Comparison of ENCODE assay signal across 8 mouse cellular contexts in genomic region chrX:160765389-160766232, GRCm38 (mm10). TPM values are rescaled to one million over a fixed set of nuclear protein-coding genes. Genes with fewer than 3 reads are reported as not detected.
A peak's percentile ranks its signal among the peaks of the same experiment; 100 is the strongest.
DNase-seq lines count a peak whose midpoint lies in the region; ATAC-seq and TF ChIP-seq lines count a peak whose summit lies in the region.

No protein-coding gene starts in this region.

- no peaks in the 10 kb centered on the region for H3K9me3 ChIP-seq in heart, embryonic 10.5 days
- no peaks in the 10 kb centered on the region for H3K9me3 ChIP-seq in kidney, embryonic 14.5 days (ENCODE audit: control insufficient read depth, low read length)
- H3K9me3 ChIP-seq in limb, embryonic 14.5 days (ENCODE audit: control insufficient read depth, low read length) = no peaks in the 10 kb centered on the region
- no peaks in the 10 kb centered on the region for H3K9me3 ChIP-seq in midbrain, embryonic 16.5 days (replicated peaks; ENCODE audit: control insufficient read depth, low read length, poor library complexity, severe bottlenecking)

- TF ChIP-seq CTCF in C2C12 (IDR thresholded peaks at IDR 0.05; ENCODE audit: control insufficient read depth, insufficient read depth, insufficient read length) = no peak
- no peak for TF ChIP-seq CTCF in embryonic fibroblast, embryonic 13.5 days (IDR thresholded peaks at IDR 0.05; ENCODE audit: borderline replicate concordance, insufficient read depth, low read length)
- no peak for TF ChIP-seq CTCF in spleen, adult 2 months (IDR thresholded peaks at IDR 0.05; ENCODE audit: extremely low read depth, insufficient read depth, insufficient read length, insufficient replicate concordance)

- no peaks in the 10 kb centered on the region for H3K27me3 ChIP-seq in C2C12 (ENCODE audit: control insufficient read depth, insufficient read depth, insufficient read length)
- peaks cover 7% of the 10 kb centered on the region; the same call in 1 of the 2 replicates for H3K27me3 ChIP-seq in heart, embryonic 10.5 days (ENCODE audit: insufficient read depth, poor library complexity, severe bottlenecking)
- H3K27me3 ChIP-seq in kidney, embryonic 14.5 days (ENCODE audit: control insufficient read depth, insufficient read depth, low read length) = no peaks in the 10 kb centered on the region
- H3K27me3 ChIP-seq in limb, embryonic 14.5 days (ENCODE audit: control insufficient read depth, insufficient read depth, low read length) = no peaks in the 10 kb centered on the region
- peaks cover 5% of the 10 kb centered on the region; the same call in 1 of the 2 replicates for H3K27me3 ChIP-seq in midbrain, embryonic 16.5 days (ENCODE audit: control insufficient read depth, insufficient read depth, low read depth, low read length)
- no peaks in the 10 kb centered on the region for H3K27me3 ChIP-seq in spleen, adult 2 months (ENCODE audit: control insufficient read depth, insufficient read depth, low read length)

- H3K9ac ChIP-seq in kidney, embryonic 14.5 days (ENCODE audit: low read depth, low read length) = no peak overlapping the region
- H3K9ac ChIP-seq in limb, embryonic 14.5 days (ENCODE audit: low read depth, low read length, severe bottlenecking) = peak overlapping the region; percentile 43; the same call in 1 of the 2 replicates
- H3K9ac ChIP-seq in midbrain, embryonic 16.5 days (ENCODE audit: low read depth, low read length) = no peak overlapping the region

- 24% methylated on average over 30 of the region's 30 CpGs for WGBS in heart, embryonic 10.5 days
- 28% methylated on average over 30 of the region's 30 CpGs for WGBS in kidney, embryonic 14.5 days
- 30% methylated on average over 30 of the region's 30 CpGs for WGBS in limb, embryonic 14.5 days
- WGBS in midbrain, embryonic 16.5 days = 25% methylated on average over 30 of the region's 30 CpGs
- WGBS in spleen, adult 2 months = 34% methylated on average over 30 of the region's 30 CpGs

- no peaks in the 10 kb centered on the region for H3K4me1 ChIP-seq in embryonic fibroblast, embryonic 13.5 days (ENCODE audit: control insufficient read depth, insufficient read depth, low read length)
- no peaks in the 10 kb centered on the region for H3K4me1 ChIP-seq in heart, embryonic 10.5 days
- H3K4me1 ChIP-seq in kidney, embryonic 14.5 days (ENCODE audit: control insufficient read depth, insufficient read depth, low read length) = no peaks in the 10 kb centered on the region
- no peaks in the 10 kb centered on the region for H3K4me1 ChIP-seq in limb, embryonic 14.5 days (ENCODE audit: control insufficient read depth, insufficient read depth, low read length)
- H3K4me1 ChIP-seq in midbrain, embryonic 16.5 days (ENCODE audit: control insufficient read depth, insufficient read depth, low read length) = no peaks in the 10 kb centered on the region
- H3K4me1 ChIP-seq in spleen, adult 2 months (ENCODE audit: control insufficient read depth, insufficient read depth, insufficient read length) = no peaks in the 10 kb centered on the region

- H3K36me3 ChIP-seq in C2C12 (ENCODE audit: control insufficient read depth, insufficient read depth) = no peaks in the 10 kb centered on the region
- no peaks in the 10 kb centered on the region for H3K36me3 ChIP-seq in heart, embryonic 10.5 days
- H3K36me3 ChIP-seq in kidney, embryonic 14.5 days (ENCODE audit: control insufficient read depth, insufficient read depth, low read length) = no peaks in the 10 kb centered on the region
- no peaks in the 10 kb centered on the region for H3K36me3 ChIP-seq in limb, embryonic 14.5 days (ENCODE audit: control insufficient read depth, insufficient read depth, low read length)
- no peaks in the 10 kb centered on the region for H3K36me3 ChIP-seq in midbrain, embryonic 16.5 days (ENCODE audit: control insufficient read depth, insufficient read depth, low read length)
- no peaks in the 10 kb centered on the region for H3K36me3 ChIP-seq in spleen, adult 2 months (ENCODE audit: control insufficient read depth, insufficient read depth, low read length)

- H3K27ac ChIP-seq in embryonic fibroblast, embryonic 13.5 days (ENCODE audit: insufficient read depth, low read length) = no peak overlapping the region
- no peak overlapping the region; the same call in 1 of the 2 replicates for H3K27ac ChIP-seq in heart, embryonic 10.5 days
- no peak overlapping the region for H3K27ac ChIP-seq in kidney, embryonic 14.5 days (ENCODE audit: low read depth, low read length)
- H3K27ac ChIP-seq in limb, embryonic 14.5 days (replicated peaks; ENCODE audit: low read depth, low read length) = no peak overlapping the region
- no peak overlapping the region for H3K27ac ChIP-seq in midbrain, embryonic 16.5 days (ENCODE audit: low read length)
- H3K27ac ChIP-seq in spleen, adult 2 months (ENCODE audit: insufficient read depth, low read length) = no peak overlapping the region

- H3K4me3 ChIP-seq in C2C12 (ENCODE audit: insufficient read depth, poor library complexity, severe bottlenecking) = peak overlapping the region; percentile 29
- H3K4me3 ChIP-seq in embryonic fibroblast, embryonic 13.5 days (ENCODE audit: insufficient read depth, low read length) = peak overlapping the region; percentile 77
- H3K4me3 ChIP-seq in heart, embryonic 10.5 days = peak overlapping the region; percentile 58
- peak overlapping the region; percentile 45 for H3K4me3 ChIP-seq in kidney, embryonic 14.5 days (ENCODE audit: low read length)
- peak overlapping the region; percentile 42 for H3K4me3 ChIP-seq in limb, embryonic 14.5 days (replicated peaks; ENCODE audit: low read length)
- H3K4me3 ChIP-seq in midbrain, embryonic 16.5 days (ENCODE audit: low read depth, low read length) = peak overlapping the region; percentile 45
- H3K4me3 ChIP-seq in spleen, adult 2 months (ENCODE audit: extremely low read depth, insufficient read depth, insufficient read length) = peak overlapping the region; percentile 58

- peak overlapping the region; percentile 31 for H3K4me2 ChIP-seq in kidney, embryonic 14.5 days (replicated peaks; ENCODE audit: low read depth, low read length)
- H3K4me2 ChIP-seq in limb, embryonic 14.5 days (replicated peaks; ENCODE audit: low read depth, low read length, severe bottlenecking) = peak overlapping the region; percentile 40
- peak overlapping the region; percentile 49 for H3K4me2 ChIP-seq in midbrain, embryonic 16.5 days (ENCODE audit: low read length)

- ATAC-seq in kidney, embryonic 14.5 days (ENCODE audit: low FRiP score, low TSS enrichment) = peak; percentile 98
- ATAC-seq in limb, embryonic 14.5 days (ENCODE audit: low FRiP score, low read depth) = peak; percentile 95
- ATAC-seq in midbrain, embryonic 16.5 days = peak; percentile 97

- H3K79me3 ChIP-seq in C2C12 (ENCODE audit: low read depth) = no peaks in the 10 kb centered on the region

- no peaks in the 10 kb centered on the region for H3K79me2 ChIP-seq in C2C12 (ENCODE audit: control insufficient read depth, insufficient read depth)

- DNase-seq in brain, adult 2 months (ENCODE audit: low read depth, low spot score) = peak; percentile 88
- DNase-seq in heart, embryonic 10.5 days (ENCODE audit: low spot score) = peak; percentile 85
- DNase-seq in limb, embryonic 14.5 days (ENCODE audit: low spot score) = peak; percentile 82
- DNase-seq in spleen, adult 2 months (ENCODE audit: low read depth in 1 of 2, low spot score in 2 of 2) = peak; percentile 70 to 85

- no peak for TF ChIP-seq POLR2A in embryonic fibroblast, embryonic 13.5 days (IDR thresholded peaks at IDR 0.05; ENCODE audit: low read depth, low read length)
- no peak for TF ChIP-seq POLR2A in limb, embryonic 14.5 days (IDR thresholded peaks at IDR 0.05; ENCODE audit: borderline replicate concordance, extremely low read depth, insufficient read depth, insufficient read length)
- TF ChIP-seq POLR2A in spleen, adult 2 months (IDR thresholded peaks at IDR 0.05; ENCODE audit: low read depth, low read length) = no peak

- peak overlapping the region; percentile 35 for H3ac ChIP-seq in C2C12 (ENCODE audit: control insufficient read depth, insufficient read length, low read depth)

TF ChIP-seq in C2C12, 6 proteins besides CTCF, POLR2A, EP300 and RAD21:
- TF ChIP-seq FOSL1 (IDR thresholded peaks at IDR 0.05; ENCODE audit: insufficient read depth, low read length, poor library complexity, severe bottlenecking) (no peak), MYOD1 (IDR thresholded peaks at IDR 0.05; ENCODE audit: control insufficient read depth, insufficient read length, low read depth) (no peak), MAX (IDR thresholded peaks at IDR 0.05) (no peak), CEBPB (IDR thresholded peaks at IDR 0.05; ENCODE audit: low read depth) (no peak), USF1 (IDR thresholded peaks at IDR 0.05; ENCODE audit: low read depth) (no peak), MYOG (IDR thresholded peaks at IDR 0.05; ENCODE audit: control insufficient read depth, extremely low read depth, insufficient read length) (no peak)

RNA-seq across cellular contexts. Expression of gene Rs1, which starts 2.2 kb away (rescaled TPM):
- polyA plus RNA-seq in C2C12 (2012; fragmentation: generic; extraction: Trizol) = not detected
- polyA plus RNA-seq in embryonic fibroblast, embryonic 13.5 days (2011; ENCODE audit: insufficient read length, low read depth, missing spikeins) = not detected in 2 replicates
- not detected in 2 replicates for polyA plus RNA-seq in heart, embryonic 10.5 days (2016; fragmentation: Nextera tagmentation; extraction: Ambion mirVana)
- polyA plus RNA-seq in kidney, embryonic 14.5 days (2014; fragmentation: Nextera tagmentation; extraction: Ambion mirVana) = 0.05 TPM in 1 of 2 replicates, not detected in the other
- 0.18 TPM in 1 of 2 replicates, not detected in the other for polyA plus RNA-seq in limb, embryonic 14.5 days (2012; rRNA removed)
- 0.19 and 0.33 TPM in 2 replicates for polyA plus RNA-seq in limb, embryonic 14.5 days (2014; fragmentation: Nextera tagmentation; extraction: Ambion mirVana)
- polyA plus RNA-seq in midbrain, embryonic 16.5 days (2015; fragmentation: Nextera tagmentation; extraction: Ambion mirVana) = 0.10 TPM in 1 of 2 replicates, not detected in the other
- polyA plus RNA-seq in spleen, adult 2 months (2012; rRNA removed) = not detected in 2 replicates

RNA-seq across cellular contexts. Expression of gene Ppef1, which starts 30.0 kb away (rescaled TPM):
- polyA plus RNA-seq in C2C12 (2012; fragmentation: generic; extraction: Trizol) = 0.19 TPM
- polyA plus RNA-seq in embryonic fibroblast, embryonic 13.5 days (2011; ENCODE audit: insufficient read length, low read depth, missing spikeins) = 1.0 and 2.2 TPM in 2 replicates
- polyA plus RNA-seq in heart, embryonic 10.5 days (2016; fragmentation: Nextera tagmentation; extraction: Ambion mirVana) = 0.08 and 0.11 TPM in 2 replicates
- polyA plus RNA-seq in kidney, embryonic 14.5 days (2014; fragmentation: Nextera tagmentation; extraction: Ambion mirVana) = not detected in 2 replicates
- polyA plus RNA-seq in limb, embryonic 14.5 days (2012; rRNA removed) = 0.24 TPM in 2 replicates
- polyA plus RNA-seq in limb, embryonic 14.5 days (2014; fragmentation: Nextera tagmentation; extraction: Ambion mirVana) = 0.30 and 0.66 TPM in 2 replicates
- 0.51 and 1.2 TPM in 2 replicates for polyA plus RNA-seq in midbrain, embryonic 16.5 days (2015; fragmentation: Nextera tagmentation; extraction: Ambion mirVana)
- not detected in 2 replicates for polyA plus RNA-seq in spleen, adult 2 months (2012; rRNA removed)
